Mouse (Mus musculus) adrenal gland (tissue): Measurements from ENCODE around the gene Trnau1ap.

Experiments
- intact Hi-C: fragments of 180-260 bp; cut with DNase I; formaldehyde crosslinking; loops from one replicate; pipeline ENCODE4 v1.15.1; 2025
- long read RNA-seq, 2 experiments: library from polyadenylated mRNA; unstranded; transcript quantifications; one replicate each; pipeline ENCODE4 v2.0.0; 2020; ENCODE audit warnings: borderline replicate concordance in 1 of 2; ENCODE audit not compliant: insufficient replicate concordance in 1 of 2

The Trnau1ap gene
- long read RNA-seq, experiment 1, transcript Trnau1ap-201 (9 exons, 1,130 nt), result major isoform, 21 of 41 reads
- long read RNA-seq, experiment 1, partial matches to known transcripts, result 3 of 41 reads
- long read RNA-seq, experiment 1, other reads (novel, unspliced or antisense), result 11 of 41 reads
- long read RNA-seq, experiment 2, transcript Trnau1ap-201 (9 exons, 1,130 nt), result major isoform, 26 of 56 reads
- long read RNA-seq, experiment 2, partial matches to known transcripts, result 0 of 56 reads
- long read RNA-seq, experiment 2, other reads (novel, unspliced or antisense), result 21 of 56 reads

DNA sequence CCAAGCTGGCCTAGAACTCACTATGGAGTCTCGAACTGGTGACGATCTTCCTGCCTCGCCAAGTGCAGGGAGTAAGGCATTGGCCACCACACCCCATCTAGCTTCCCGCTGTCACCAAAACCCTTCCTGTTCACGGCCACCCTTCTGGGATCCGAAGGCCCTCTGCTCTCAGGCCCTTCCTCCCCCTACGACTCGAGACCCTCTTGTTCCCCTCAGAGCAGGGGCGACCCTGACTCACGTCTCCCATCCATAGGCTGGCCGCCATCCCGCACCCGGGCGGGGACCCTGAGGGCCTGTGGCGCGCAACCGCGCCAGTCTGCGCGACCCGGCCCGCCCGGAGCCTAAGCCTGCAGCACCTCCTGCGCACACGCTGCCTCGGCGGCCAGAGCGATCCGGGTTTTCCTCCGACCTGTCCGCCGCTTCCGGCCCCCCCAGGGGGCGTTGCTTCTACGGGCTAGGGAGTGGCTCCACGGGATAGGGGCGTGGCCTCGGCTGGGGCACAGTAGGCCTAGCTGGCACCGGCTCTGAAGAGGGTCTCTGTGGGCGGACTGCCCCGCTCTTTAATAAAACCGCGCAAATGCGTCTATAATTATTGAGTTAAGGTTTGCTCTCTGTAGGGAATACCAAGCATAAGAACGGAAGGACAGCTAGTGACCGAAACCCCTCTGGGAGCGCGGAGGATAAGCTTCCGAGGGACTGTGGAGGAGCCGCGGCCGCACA is at the start of gene Trnau1ap:
TSS of gene Trnau1ap (minus strand) at position 424 of the 720 bp plus-strand sequence.
- intact Hi-C loops, result no loop called here

DNA sequence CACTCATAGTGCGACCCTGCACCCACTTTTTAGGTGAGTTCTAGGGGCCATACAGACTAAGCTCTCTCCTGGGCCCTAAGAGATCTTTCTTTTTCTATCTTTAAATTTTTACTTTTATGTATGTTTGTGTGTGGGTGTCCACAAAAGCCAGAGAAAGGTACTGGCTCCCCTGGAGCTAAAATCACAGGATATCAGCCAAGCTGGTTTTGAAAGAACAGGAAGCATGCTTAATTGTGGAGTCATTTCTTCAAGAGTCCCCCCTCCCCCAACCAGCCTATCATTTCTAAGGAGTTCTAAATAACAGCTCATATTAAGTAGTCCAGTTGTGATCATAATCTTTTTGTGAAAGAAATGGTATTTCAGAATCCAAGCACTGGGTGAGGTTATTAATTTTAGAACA is 44.5 kb upstream of the Trnau1ap start:
- intact Hi-C loops, result loop anchor here (5.0 kb wide), 1 partner anchor 38 kb away; no protein-coding TSS in a partner anchor

DNA sequence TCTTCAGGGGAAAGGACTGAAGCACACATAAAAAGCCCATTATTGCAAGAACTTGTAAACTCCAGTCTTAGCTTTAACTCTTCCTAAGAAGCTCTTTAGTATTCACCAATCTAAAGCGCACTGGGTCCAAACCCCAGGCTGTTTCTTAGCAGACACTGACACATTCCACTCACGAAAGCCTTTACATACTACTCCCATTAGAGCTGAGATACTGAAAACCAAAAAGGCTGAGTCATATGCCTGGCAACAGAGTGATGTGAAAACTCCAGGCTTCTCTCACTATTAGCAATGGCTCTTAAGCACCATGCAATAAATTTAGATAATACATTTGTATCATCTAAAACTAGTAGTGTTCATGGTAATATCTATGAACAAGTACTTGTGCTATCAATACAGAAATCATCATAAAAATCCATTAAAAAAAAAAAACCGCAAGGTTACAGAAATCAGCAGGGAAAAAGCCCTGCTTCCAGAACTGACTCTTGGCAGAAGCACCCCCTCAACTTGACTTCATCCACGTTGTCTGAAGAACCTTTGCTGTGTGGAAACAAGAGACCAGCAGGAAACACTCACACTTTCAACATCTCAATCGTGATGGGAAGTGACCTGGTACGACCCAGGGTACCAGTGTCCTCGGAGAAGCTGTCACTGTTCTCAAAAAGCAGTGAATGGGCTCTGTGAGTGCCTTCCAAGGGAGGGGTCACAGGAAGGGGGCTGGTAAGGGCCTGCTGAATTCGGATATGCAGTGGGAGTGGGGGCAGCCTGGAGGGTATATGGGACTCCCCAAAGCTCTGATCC is 40.8 kb upstream of the Trnau1ap start:
- intact Hi-C loops, result loop anchor here (5.0 kb wide), 1 partner anchor 42 kb away; no protein-coding TSS in a partner anchor

DNA sequence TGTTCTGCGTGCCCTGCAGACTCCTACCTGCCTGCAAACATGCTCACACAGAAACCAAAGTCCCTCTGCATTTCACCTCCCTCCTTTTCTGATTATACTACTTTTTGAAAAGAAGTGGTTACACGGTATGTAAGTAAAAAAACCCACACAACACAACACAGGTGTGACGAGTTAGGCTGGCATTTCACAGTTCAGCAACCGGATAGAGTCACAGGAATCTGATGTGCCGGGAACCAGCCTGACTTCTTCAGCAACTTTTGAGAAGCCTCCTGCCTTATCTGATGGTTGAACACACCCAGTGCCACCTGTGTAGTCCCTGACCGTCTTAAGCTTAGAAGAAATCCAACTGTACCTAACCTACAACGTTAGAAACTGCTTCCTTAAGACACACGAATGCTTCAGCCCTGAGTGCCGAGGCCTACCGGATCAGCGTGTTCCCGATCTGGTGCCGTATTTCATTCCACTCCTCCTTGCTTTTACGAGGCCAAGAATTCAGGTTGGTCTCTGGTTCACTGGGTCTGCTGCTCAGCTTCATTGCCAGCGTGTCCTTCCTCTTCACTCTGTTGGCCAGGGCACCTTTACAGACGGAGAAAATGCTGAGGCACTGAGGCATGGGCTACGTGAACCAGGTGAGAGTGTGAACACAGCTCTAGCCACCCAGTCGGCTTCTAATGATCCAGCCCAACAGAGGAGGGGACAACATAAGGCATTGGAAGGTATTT is 38.3 kb upstream of the Trnau1ap start:
- intact Hi-C loops, result no loop called here

DNA sequence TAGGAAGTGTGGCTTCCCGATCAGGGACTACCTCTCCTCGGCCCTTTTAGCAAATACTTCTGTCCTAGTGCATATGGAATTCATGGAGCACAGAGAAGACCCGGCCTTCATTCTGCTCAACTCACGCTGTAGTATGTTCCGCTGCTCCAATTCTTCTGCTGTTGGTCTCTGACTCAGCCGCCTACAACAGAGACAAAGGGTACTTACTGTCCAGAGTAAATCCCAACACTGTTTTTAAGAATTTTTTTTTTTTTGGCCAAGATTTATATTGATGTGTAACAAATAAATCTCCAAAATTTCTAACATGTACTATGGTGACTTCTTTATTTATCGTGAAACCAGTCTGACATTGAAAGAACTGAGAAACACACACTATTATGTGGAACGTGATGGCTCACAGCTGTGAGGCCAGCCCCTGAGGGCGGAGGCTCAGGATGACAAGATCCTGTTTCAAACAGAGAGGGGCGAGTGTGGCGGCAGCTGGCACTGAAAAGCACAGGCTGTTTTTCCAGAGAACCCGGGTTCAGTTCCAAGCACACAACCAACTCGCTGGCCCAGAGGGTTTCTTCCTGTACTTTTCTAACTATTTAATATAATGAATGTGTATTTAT is 36.2 kb upstream of the Trnau1ap start:
- intact Hi-C loops, result no loop called here

DNA sequence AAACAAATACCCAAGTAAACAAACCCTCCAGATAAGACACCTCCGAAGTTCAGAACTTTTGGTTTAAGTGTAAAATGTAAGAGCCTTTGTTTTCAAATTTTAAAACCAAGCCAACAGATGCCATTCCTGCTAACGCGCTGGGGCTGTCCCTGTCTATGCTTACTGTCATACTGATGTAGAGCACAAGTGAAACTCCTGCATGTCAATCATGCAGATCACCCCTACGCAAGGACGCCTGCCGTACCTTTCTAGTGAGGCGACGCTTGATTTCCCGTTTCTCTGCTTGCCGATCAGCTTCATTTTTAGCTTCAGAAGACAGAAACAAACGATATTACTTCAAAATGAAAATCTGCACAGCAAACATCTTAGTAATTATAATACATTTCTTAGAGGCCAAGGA is 34.1 kb upstream of the Trnau1ap start:
- intact Hi-C loops, result no loop called here

DNA sequence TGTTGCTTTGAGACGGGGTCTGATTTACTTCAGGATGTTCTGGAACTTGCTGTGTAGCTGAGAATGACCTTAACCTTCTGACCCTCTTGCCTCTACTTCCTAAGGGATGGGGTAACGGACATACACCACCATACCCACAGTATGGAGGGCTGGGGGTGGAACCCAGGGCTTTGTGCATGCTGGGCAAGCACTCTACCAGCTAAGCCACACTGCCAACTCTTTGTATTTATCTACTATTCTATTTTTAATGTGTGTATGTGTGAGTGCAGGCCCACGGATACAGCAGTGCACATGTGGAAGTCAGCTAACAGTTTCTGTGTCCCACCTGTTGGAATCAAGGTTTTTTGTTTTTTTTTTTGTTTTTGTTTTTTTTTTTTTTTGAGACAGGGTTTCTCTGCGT is 30.2 kb upstream of the Trnau1ap start:
- intact Hi-C loops, result loop anchor here (5.0 to 10.0 kb wide), 2 partner anchors 48 to 155 kb away; partner anchors contain the start of gene Sesn2

DNA sequence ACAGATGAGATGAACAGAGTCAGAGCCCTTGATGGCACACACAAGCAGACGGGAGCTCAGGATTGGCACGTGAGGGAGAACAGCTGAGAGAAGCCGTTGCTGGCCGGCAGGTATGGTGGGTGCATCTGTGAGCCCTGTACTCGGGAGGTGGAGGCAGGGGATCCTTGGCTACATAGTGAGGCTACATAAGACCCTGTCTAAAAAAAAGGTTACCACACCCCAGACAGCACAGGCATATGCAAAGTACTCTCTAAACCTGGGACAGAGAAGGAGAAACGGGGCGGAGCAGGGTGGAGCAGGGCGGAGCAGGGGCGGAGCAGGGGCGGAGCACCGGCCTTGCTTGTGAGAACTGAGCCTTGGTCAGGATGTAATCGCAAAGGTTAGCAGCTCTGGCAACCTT is 26.8 kb upstream of the Trnau1ap start:
- intact Hi-C loops, result loop anchor here (5.0 to 10.0 kb wide), 2 partner anchors 51 to 159 kb away; partner anchors contain the start of gene Sesn2

DNA sequence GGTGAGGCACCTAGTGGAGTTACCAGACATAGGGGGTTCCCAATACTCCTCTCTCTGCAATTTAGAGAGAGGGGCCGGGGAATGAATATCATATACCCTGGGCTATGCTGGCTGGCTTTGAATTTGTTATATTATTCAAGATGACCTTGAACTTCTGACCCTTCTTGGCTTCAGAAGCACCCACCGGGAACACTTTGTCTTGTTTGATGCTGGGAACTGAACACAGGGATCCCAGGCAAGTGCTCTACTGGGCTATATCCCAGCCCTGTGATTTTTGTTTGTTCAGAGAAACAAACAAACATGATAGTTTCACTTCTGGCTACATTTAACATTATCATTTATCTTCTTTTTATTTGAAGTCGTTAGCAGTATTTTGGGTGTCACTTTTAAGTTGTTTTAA is 26.1 kb upstream of the Trnau1ap start:
- intact Hi-C loops, result loop anchor here (5.0 to 10.0 kb wide), 2 partner anchors 52 to 159 kb away; partner anchors contain the start of gene Sesn2

DNA sequence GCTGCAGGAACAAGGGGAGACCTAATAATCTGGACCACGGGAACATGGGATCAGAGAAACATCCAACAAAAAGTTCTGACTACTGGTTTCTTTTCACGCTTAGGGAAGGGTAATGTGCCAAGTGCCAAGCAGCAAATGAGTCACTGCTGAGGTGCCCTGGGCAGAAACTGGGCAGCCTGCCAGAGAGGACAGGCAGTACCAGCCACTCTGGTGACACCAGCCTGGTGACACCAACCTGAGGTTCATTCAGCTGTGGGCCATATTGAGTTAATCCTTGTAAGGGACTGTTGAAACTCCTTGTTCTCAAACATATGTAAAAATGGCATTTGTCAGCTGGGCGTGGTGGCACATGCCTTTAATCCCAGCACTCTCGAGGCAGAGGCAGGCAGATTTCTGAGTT is 25.2 kb upstream of the Trnau1ap start:
- intact Hi-C loops, result loop anchor here (10.0 kb wide), 1 partner anchor 160 kb away; the partner anchor contains the start of gene Sesn2

DNA sequence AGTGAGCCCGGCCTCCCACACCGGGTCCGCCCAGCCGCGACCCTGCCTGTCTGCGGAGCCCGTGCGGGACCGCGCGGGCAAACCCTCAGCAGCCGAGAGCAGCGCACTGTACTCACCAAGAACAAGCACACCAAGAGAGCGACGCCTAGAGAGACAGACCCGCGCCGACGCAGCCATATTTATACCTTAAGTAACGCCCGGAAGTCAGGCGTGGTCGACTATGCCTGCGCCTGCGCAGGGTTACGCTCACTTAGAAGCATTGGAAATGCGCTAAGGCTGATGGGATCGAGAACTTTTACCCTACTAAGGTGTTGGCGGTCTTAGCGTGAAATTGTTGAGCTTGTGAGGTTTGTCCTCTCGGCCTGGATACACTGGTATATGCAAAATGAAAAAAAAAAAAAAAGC is 24.1 kb upstream of the Trnau1ap start, which contains the start of gene Rcc1:
TSS of gene Rcc1 (minus strand) at position 125 of the 405 bp plus-strand sequence.
- intact Hi-C loops, result loop anchor here (10.0 kb wide), 1 partner anchor 161 kb away; the partner anchor contains the start of gene Sesn2

DNA sequence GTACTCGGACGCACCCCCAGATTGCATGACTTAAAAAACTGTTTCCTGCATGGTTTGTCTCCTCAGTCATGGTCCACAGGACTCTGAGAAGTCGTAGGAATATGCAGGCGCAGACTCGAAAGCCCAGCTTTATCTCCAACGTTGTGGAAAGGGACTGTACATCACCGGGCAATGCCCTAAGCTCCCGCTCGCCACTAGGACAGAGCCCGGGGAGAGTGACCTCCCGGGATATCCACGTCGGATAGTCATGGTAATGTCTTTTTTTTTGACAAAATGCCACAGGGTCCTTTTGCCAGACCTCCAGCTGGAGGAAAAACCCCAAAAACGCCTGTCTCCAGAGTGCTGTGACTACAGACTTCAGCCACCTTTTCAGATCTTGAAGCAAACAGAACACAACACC is 23.4 kb upstream of the Trnau1ap start:
- intact Hi-C loops, result loop anchor here (10.0 kb wide), 1 partner anchor 162 kb away; the partner anchor contains the start of gene Sesn2

DNA sequence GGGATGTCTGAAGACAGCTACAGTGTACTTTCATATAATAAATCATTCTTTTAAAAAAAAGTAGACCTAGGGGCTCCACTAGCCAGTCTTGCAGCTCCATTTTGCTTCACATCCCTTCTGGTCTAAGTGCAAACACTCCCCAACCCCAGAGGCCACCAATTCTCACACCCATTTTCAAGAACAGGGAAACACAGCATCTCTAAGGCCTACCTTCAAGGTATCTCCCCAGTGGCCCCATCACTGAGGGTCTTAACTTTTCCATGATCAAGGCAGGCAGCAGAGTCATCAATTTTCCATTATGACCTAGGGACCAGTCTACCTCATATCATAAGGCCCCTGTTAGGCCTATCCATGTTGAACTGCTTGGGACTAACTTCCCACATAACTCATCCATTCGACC is 22.1 kb upstream of the Trnau1ap start:
- intact Hi-C loops, result loop anchor here (10.0 kb wide), 1 partner anchor 163 kb away; the partner anchor contains the start of gene Sesn2

DNA sequence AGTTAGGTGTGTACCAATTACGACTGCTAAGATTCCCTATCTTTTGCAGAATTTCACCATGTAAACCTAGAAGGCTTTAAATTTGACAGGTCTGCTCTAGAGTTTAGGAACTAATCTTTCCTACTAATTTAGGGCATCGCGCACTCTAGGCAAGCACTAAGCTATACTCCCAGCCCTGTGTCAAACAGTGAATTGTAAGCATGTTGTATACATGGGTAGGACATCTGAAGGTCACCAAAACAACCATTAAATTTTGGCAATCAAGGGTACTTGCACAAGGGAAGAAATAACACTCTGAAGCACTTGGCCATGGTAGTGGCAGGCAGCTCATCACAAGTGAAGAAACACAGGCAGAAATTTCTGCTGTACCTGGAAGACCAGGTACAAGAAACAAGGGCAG is 21.5 kb upstream of the Trnau1ap start:
- intact Hi-C loops, result loop anchor here (10.0 kb wide), 1 partner anchor 164 kb away; the partner anchor contains the start of gene Sesn2

DNA sequence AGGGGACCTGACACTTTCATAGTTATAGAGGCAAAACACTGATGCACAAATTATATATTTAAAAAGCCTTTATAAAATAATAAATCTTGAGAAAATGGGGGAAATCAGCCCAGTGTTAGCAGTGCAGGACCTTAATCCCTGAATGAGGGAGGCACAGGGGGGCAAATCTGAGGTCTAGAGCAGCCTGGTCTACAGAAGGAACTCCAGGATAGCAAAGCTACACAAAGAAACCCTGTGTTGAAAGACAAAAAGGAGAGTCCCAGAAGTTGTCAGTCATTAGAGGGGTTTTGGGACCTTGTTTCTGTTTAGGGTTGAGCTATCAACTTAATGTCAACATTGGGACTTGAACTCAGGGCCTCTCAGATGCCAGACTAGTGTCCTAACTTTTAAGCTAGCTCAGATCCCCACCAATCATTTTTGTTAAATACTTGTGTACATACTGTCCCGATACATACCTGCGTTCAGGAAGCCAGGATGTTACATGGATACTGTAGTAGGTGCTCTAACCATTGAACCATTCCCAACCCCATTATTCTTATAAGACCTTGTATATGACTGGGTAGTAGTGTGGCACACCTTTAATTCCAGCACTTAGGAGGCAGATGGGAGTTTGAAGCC is 20.9 kb upstream of the Trnau1ap start:
- intact Hi-C loops, result loop anchor here (10.0 kb wide), 1 partner anchor 165 kb away; the partner anchor contains the start of gene Sesn2

DNA sequence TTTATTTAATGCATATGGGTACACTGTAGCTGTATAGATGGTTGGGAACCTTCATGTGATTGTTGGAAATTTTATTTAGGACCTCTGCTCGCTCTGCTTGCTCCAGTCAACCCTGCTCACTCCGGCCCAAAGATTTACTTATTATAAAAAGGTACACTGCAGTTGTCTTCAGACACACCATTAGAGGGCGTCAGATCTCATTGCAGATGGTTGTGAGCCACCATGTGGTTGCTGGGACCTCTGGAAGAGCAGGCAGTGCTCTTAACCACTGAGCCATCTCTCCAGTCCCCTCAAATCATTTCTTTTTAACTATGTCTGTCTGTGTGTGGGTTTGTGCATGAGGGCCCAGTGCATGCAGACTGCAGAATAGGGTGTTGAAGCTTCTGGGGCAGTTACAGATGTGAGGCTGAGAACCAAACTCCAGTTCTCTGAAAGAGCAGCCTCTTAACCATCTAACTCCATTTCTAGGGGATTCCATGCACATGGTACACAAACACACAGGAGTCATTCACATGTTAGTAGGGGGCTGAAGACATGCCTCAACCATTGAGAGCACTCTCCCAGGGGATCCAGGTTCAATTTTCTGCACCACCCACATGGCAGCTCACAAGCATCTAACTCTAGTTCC is 20.3 kb upstream of the Trnau1ap start:
- intact Hi-C loops, result loop anchor here (5.0 to 10.0 kb wide), 3 partner anchors 37 to 165 kb away; partner anchors contain the start of gene Sesn2

DNA sequence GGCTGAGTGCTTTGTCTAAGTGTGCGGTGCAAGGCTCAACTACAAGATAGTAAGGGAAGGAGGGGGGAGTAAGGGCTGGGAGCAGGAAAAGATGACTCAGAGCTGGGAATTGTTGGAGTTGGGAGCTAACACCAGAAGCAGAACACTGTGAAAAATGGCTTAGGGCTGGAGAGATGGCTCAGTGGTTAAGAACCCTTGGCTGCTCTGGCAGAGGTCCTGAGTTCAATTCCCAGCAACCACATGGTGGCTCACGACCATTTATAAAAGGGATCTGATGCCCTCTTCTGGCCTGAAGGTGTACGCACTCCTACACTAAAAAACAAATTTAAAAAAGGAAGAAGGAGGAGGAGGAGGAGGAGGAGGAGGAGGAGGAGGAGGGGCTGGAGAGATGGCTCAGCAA is 17.3 kb upstream of the Trnau1ap start:
- intact Hi-C loops, result loop anchor here (5.0 kb wide), 2 partner anchors 34 to 54 kb away; no protein-coding TSS in a partner anchor

DNA sequence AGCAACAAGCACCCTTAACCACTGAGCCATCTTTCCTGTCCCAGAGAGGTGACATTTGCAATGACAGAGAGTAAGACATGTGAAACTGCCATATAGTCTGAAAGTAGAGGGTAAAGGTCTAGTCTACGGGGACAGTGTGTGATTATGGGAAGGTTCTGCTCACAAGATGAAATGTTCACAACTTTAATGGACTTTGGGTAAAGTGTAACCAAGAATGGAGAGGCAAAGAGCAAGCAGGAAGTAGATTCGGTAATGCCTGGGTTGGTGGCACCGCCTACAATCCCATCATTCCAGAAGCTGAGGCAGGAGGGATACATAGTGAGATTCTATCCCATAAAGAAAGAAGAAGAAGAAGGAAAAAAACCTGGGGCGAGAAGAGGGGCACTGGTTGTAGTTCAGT is 16.9 kb upstream of the Trnau1ap start:
- intact Hi-C loops, result loop anchor here (5.0 kb wide), 2 partner anchors 34 to 54 kb away; no protein-coding TSS in a partner anchor

DNA sequence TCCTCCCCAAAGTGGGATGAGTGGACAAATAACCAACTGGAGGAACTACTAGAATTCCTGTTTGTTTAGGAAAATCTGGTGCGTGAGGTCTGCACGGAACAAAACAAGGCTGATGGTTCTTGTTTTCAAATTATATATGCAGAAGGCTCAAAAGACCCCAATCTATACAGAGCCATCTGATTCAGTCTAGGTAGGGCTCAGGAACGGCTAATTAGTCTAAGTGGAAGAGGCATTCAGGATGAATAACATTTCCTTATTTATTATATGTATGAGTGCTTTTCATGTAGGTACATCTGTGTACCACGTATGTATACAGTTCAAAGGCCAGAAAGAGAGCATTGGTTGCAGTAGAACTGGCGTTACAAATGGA is 16.5 kb upstream of the Trnau1ap start:
- intact Hi-C loops, result loop anchor here (5.0 kb wide), 2 partner anchors 34 to 54 kb away; no protein-coding TSS in a partner anchor
